Mouse (Mus musculus): Measurements from ENCODE around the gene A730015C16Rik. TPM values are rescaled to one million over a fixed set of nuclear protein-coding genes. Genes with fewer than 3 reads are reported as not detected.

Gene A730015C16Rik
- polyA plus RNA-seq, 1 experiment from 2014 or later = 1.8 TPM

- H3K27me3 ChIP-seq (ENCODE audit: control insufficient read depth, insufficient read depth, low read length) = no peaks in the 10 kb centered on the region
- no peaks in the 10 kb centered on the region for H3K9me3 ChIP-seq (ENCODE audit: control insufficient read depth, low read length)
- ATAC-seq (ENCODE audit: low FRiP score, low TSS enrichment) = no peak
- H3K36me3 ChIP-seq (ENCODE audit: control insufficient read depth, insufficient read depth, low read length) = peaks cover 14% of the 10 kb centered on the region
- no peak overlapping the region for H3K9ac ChIP-seq (replicated peaks; ENCODE audit: low read length)
- DNase-seq = peak; percentile 4
- H3K4me1 ChIP-seq (ENCODE audit: control insufficient read depth, insufficient read depth, low read length) = no peaks in the 10 kb centered on the region
- no peak overlapping the region for H3K4me2 ChIP-seq (ENCODE audit: low read length)
- no peak overlapping the region for H3K4me3 ChIP-seq (replicated peaks; ENCODE audit: low read depth, low read length)
- 71% methylated on average over 4 of the region's 4 CpGs for WGBS
- H3K27ac ChIP-seq (replicated peaks; ENCODE audit: low read depth, low read length) = no peak overlapping the region
These were observed 37.3 kb downstream of the A730015C16Rik start for GRCm38 (mm10) chr4:108811142-108811541.

GRCm38 (mm10) chr4:108803535-108803934, 44.9 kb downstream of the A730015C16Rik start:
- 84% methylated on average over 2 of the region's 2 CpGs for WGBS
- Histone ChIP-seq H3K4me2 (ENCODE audit: low read length) (no peak overlapping the region), H3K4me1 (ENCODE audit: control insufficient read depth, insufficient read depth, low read length) (no peaks in the 10 kb centered on the region), H3K36me3 (ENCODE audit: control insufficient read depth, insufficient read depth, low read length) (no peaks in the 10 kb centered on the region), H3K27ac (replicated peaks; ENCODE audit: low read depth, low read length) (no peak overlapping the region), H3K4me3 (replicated peaks; ENCODE audit: low read depth, low read length) (no peak overlapping the region), H3K27me3 (ENCODE audit: control insufficient read depth, insufficient read depth, low read length) (no peaks in the 10 kb centered on the region), H3K9me3 (ENCODE audit: control insufficient read depth, low read length) (no peaks in the 10 kb centered on the region), H3K9ac (replicated peaks; ENCODE audit: low read length) (no peak overlapping the region)
- ATAC-seq (ENCODE audit: low FRiP score, low TSS enrichment) (no peak), DNase-seq (no peak)

- no peak overlapping the region for H3K9ac ChIP-seq (replicated peaks; ENCODE audit: low read length)
- H3K9me3 ChIP-seq (ENCODE audit: control insufficient read depth, low read length) = no peaks in the 10 kb centered on the region
- DNase-seq (peak; percentile 84), ATAC-seq (ENCODE audit: low FRiP score, low TSS enrichment) (no peak)
- no peaks in the 10 kb centered on the region for H3K36me3 ChIP-seq (ENCODE audit: control insufficient read depth, insufficient read depth, low read length)
- no peak overlapping the region for H3K4me3 ChIP-seq (replicated peaks; ENCODE audit: low read depth, low read length)
- no peak overlapping the region for H3K4me2 ChIP-seq (ENCODE audit: low read length)
- no peak overlapping the region for H3K27ac ChIP-seq (replicated peaks; ENCODE audit: low read depth, low read length)
- WGBS = 51% methylated on average over 2 of the region's 2 CpGs
- H3K4me1 ChIP-seq (ENCODE audit: control insufficient read depth, insufficient read depth, low read length) = no peaks in the 10 kb centered on the region
- H3K27me3 ChIP-seq (ENCODE audit: control insufficient read depth, insufficient read depth, low read length) = no peaks in the 10 kb centered on the region
These were observed 50.2 kb downstream of the A730015C16Rik start for GRCm38 (mm10) chr4:108798083-108798830.

Other genes starting within 250 kb of the A730015C16Rik start
- gene Cc2d1b, start 228.7 kb downstream of the A730015C16Rik start, polyA plus RNA-seq (2014; fragmentation: Nextera tagmentation; extraction: Ambion mirVana) = 21.1 and 25.3 TPM in 2 replicates
- gene 3110021N24Rik, start 129.0 kb downstream of the A730015C16Rik start, polyA plus RNA-seq (2014; fragmentation: Nextera tagmentation; extraction: Ambion mirVana) = 1.1 and 4.0 TPM in 2 replicates
- 7.9 and 13.6 TPM in 2 replicates for gene Zfyve9, start 67.8 kb downstream of the A730015C16Rik start, polyA plus RNA-seq (2014; fragmentation: Nextera tagmentation; extraction: Ambion mirVana)
- gene Btf3l4, start 15.0 kb downstream of the A730015C16Rik start, polyA plus RNA-seq (2014; fragmentation: Nextera tagmentation; extraction: Ambion mirVana) = 243 and 255 TPM in 2 replicates
- gene Txndc12, start 14.0 kb downstream of the A730015C16Rik start, polyA plus RNA-seq (2014; fragmentation: Nextera tagmentation; extraction: Ambion mirVana) = 72.8 and 79.0 TPM in 2 replicates
- gene Kti12, start 834 bp downstream of the A730015C16Rik start, polyA plus RNA-seq (2014; fragmentation: Nextera tagmentation; extraction: Ambion mirVana) = 24.4 and 27.6 TPM in 2 replicates
- gene Rab3b, start 30.4 kb upstream of the A730015C16Rik start, polyA plus RNA-seq (2014; fragmentation: Nextera tagmentation; extraction: Ambion mirVana) = 110 and 140 TPM in 2 replicates
- 57.0 and 71.8 TPM in 2 replicates for gene Nrd1, start 152.0 kb upstream of the A730015C16Rik start, polyA plus RNA-seq (2014; fragmentation: Nextera tagmentation; extraction: Ambion mirVana)

Data from midbrain, embryonic 14.5 days (tissue).